Mouse (Mus musculus): ENCODE measurements at regions not wholly inside any gene's neighbourhood (a gene's known extent, or its start where the extent isn't known, plus 50 kb on each side); places are given as distances from the start of the nearest gene placed in this dataset.

DNA sequence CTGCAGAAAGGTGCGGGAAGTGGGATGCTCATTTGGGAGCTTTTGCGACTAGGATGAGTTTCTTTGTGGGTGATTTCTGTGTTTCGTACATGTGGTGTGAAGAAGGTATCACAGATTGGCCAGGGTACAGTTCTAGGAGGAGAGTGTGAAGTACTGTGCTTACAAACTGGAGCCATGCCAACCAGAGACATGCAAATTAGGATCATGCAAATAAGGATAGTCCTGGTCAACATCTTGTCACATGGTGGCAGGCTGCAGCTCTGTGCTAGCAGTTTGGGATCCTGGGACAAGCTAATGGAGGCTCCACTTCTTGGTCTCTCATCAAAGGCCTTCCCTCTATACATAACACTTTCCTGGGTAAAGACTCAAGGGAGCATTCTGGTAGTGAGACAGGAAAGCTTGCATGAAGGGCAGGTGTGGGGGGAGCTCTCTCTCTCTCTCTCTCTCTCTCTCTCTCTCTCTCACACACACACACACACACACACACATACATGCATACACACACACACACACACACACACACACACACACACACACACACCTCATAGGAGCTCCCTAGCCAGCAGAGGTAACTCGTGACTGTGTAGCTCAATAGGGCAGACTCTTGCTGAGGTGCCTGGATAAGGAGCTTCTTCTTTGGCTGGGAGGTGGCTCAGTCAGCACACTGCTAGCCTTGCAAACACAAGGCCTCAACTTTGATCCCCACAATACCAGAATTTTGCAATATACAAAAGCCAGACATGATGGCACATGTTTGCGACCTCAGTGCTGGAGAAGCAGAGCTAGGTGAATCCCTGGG lies 177.1 kb upstream of the Ctnnb1 start:
- no peak for TF ChIP-seq CTCF (IDR thresholded peaks at IDR 0.05; ENCODE audit: borderline replicate concordance, insufficient read depth, low read depth, low read length)
- TF ChIP-seq POLR2A (IDR thresholded peaks at IDR 0.05; ENCODE audit: borderline replicate concordance, insufficient read depth, low read length) = no peak

All from cerebellum, adult 2 months (tissue).